Mouse (Mus musculus) thymus, postnatal 0 days (tissue): ENCODE results near the gene Olfr948. TPM values are rescaled to one million over a fixed set of nuclear protein-coding genes. Genes with fewer than 3 reads are reported as not detected.

Source experiments
- DNase-seq: peaks from one replicate; pipeline ENCODE4 v3.0.0-alpha.2; 2015; ENCODE audit warnings: low spot score
- polyA plus RNA-seq: library from polyadenylated mRNA; unstranded; fragments of >200 nt; fragmentation: Nextera tagmentation; extraction: Ambion mirVana; gene quantifications from 2 replicates; pipeline ENCODE4 v1.2.1, GENCODE M21; 2015

The Olfr948 gene
- not detected in 2 replicates for polyA plus RNA-seq

DNA sequence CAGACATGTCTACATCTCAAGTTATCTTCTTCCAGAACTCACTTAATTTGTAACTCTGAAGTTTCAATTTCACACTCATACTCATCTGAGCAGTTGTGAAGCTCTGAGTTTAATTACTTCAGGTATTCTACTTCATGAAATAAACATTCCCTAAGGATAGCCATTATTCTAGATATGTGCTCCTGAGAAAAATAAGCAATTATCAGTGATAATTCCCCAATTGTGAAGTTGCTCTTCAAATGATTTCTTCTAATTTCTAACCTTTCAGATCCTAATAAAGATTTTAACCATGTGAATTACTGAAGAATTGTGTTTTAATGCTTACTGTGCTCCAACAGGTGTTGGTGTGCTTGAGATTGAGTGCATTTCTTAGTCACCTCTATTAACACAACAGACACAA is at the start of gene Olfr948:
Olfr948 (minus strand) TSS at position 101 of the 400 bp plus-strand sequence.
- DNase-seq: no peak

DNA sequence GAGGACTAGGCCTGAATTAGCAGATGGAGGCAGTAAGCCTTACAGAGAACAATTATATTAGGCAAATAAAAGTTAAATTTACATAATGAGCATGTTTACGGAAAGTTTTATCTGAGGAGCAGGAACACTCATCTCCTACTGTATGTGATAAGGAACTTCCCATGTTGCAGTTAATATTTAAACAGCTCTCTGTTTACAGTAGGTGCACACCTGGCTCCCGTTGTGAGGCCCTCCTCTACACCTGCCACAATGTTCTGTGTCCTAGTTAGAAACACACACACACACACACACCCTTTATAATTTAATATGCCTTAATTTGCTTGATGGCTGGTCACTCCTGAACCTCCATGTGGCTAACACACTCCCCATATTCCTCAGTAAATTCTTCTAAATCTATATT is 38.7 kb downstream of the Olfr948 start:
- DNase-seq: no peak

DNA sequence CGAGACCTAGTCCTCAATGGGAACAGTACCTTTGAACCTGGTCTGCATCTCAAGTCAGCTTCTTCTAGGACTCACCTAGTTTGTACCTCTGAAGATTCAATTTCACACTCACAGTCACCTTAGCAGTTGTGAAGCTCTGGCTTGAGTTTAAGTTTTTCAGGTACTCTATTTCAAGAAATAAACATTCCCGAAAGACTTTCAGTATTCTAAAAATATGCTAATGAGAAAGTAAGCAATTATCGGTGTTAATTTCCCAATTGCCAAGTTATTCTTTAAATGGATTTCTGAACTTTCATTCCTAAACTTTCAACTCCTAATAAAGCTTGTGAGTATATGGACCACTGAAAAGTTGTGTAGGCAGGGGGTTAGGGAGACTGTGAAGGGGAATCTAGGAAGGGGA is 49.1 kb downstream of the Olfr948 start, which contains the start of gene Olfr945:
Olfr945 (minus strand) TSS at position 101 of the 400 bp plus-strand sequence.
- no peak for DNase-seq

Other genes starting within 250 kb of the Olfr948 start
- not detected in 2 replicates for gene Olfr938, start 247.2 kb downstream of the Olfr948 start, polyA plus RNA-seq
- not detected in 2 replicates for gene Olfr27, start 197.9 kb downstream of the Olfr948 start, polyA plus RNA-seq
- not detected in 2 replicates for gene Olfr943, start 159.7 kb downstream of the Olfr948 start, polyA plus RNA-seq
- not detected in 2 replicates for gene Olfr944, start 124.1 kb downstream of the Olfr948 start, polyA plus RNA-seq
- not detected in 2 replicates for gene Olfr1537, start 76.1 kb downstream of the Olfr948 start, polyA plus RNA-seq
- gene Olfr945, start 49.2 kb downstream of the Olfr948 start, polyA plus RNA-seq: not detected in 2 replicates
- not detected in 2 replicates for gene Olfr951, start 61.4 kb upstream of the Olfr948 start, polyA plus RNA-seq
- gene Olfr952, start 101.1 kb upstream of the Olfr948 start, polyA plus RNA-seq: not detected in 2 replicates
- gene Olfr954, start 130.7 kb upstream of the Olfr948 start, polyA plus RNA-seq: not detected in 2 replicates
- gene Olfr955, start 145.9 kb upstream of the Olfr948 start, polyA plus RNA-seq: not detected in 2 replicates
- not detected in 2 replicates for gene Olfr44, start 167.9 kb upstream of the Olfr948 start, polyA plus RNA-seq
- not detected in 2 replicates for gene Olfr957, start 189.8 kb upstream of the Olfr948 start, polyA plus RNA-seq
- gene Olfr958, start 228.0 kb upstream of the Olfr948 start, polyA plus RNA-seq: not detected in 2 replicates
- not detected in 2 replicates for gene Olfr959, start 249.5 kb upstream of the Olfr948 start, polyA plus RNA-seq